ENCODE assay signal across 19 mouse cellular contexts in genomic region chr15:79387081-79387480, GRCm38 (mm10). TPM values are rescaled to one million over a fixed set of nuclear protein-coding genes. Genes with fewer than 3 reads are reported as not detected.
A peak's percentile ranks its signal among the peaks of the same experiment; 100 is the strongest.
DNase-seq lines count a peak whose midpoint lies in the region; ATAC-seq and TF ChIP-seq lines count a peak whose summit lies in the region.
"Had no signal": no experiment of that assay in that cellular context is flagged by ENCODE, and none has a peak within 500 bp of the region (broad histone marks: within the 10 kb centered on the region; RNA-seq: fewer than 3 reads in every experiment).

No protein-coding gene starts in this region.

- H3K27ac ChIP-seq in heart, embryonic 13.5 days (replicated peaks), result peak overlapping the region; percentile 71
- H3K27ac ChIP-seq in left cerebral cortex, adult 2 months, result peak overlapping the region; percentile 12; the same call in 1 of the 2 replicates
- H3K27ac ChIP-seq in midbrain, embryonic 11.5 days (ENCODE audit: low read depth, low read length), result no peak overlapping the region
- no peak overlapping the region for H3K27ac ChIP-seq in midbrain, postnatal 0 days (ENCODE audit: low read depth, low read length)
- peak overlapping the region; percentile 8; the same call in 1 of the 2 replicates for H3K27ac ChIP-seq in cortical plate, adult 2 months (ENCODE audit: insufficient read depth, low read length)
- H3K27ac ChIP-seq: embryonic facial prominence, embryonic 10.5 days; hindbrain, embryonic 14.5 days had no signal

- no peak for TF ChIP-seq POLR2A in cortical plate, adult 2 months (IDR thresholded peaks at IDR 0.05; ENCODE audit: extremely low read depth, insufficient read depth, low read length)

- H3K4me1 ChIP-seq in heart, embryonic 13.5 days, result peaks cover 77% of the 10 kb centered on the region
- H3K4me1 ChIP-seq in midbrain, embryonic 11.5 days (ENCODE audit: control insufficient read depth, insufficient read depth, low read length), result peaks cover 3% of the 10 kb centered on the region
- no peaks in the 10 kb centered on the region for H3K4me1 ChIP-seq in midbrain, postnatal 0 days (ENCODE audit: insufficient read depth, low read length)
- peaks cover 24% of the 10 kb centered on the region for H3K4me1 ChIP-seq in cortical plate, adult 2 months (ENCODE audit: control insufficient read depth, insufficient read depth, low read length)

- DNase-seq in heart, adult 11 months, result no peak
- no peak for DNase-seq in left cerebral cortex, adult 2 months (ENCODE audit: extremely low spot score in 1 of 2, low spot score in 2 of 2)
- DNase-seq in left cerebral cortex, adult 8-10 months (ENCODE audit: low spot score in 2 of 2), result no peak
- peak; percentile 44 for DNase-seq in midbrain, embryonic 11.5 days (ENCODE audit: low spot score, missing footprints)
- no peak for DNase-seq in midbrain, postnatal 0 days (ENCODE audit: low spot score)
- no peak for DNase-seq in adrenal gland, postnatal 36 days
- DNase-seq: cerebellum, postnatal 14 days; kidney, adult 8-10 months; kidney, postnatal 36 days; lung, adult 18-20 months; lung, postnatal 4 days; right cerebral cortex, adult 18-20 months; thymus, postnatal 4 days had no signal

- H3K36me3 ChIP-seq in heart, embryonic 13.5 days, result peaks cover 28% of the 10 kb centered on the region
- H3K36me3 ChIP-seq in midbrain, embryonic 11.5 days (ENCODE audit: control insufficient read depth, insufficient read depth, low read length), result no peaks in the 10 kb centered on the region
- no peaks in the 10 kb centered on the region for H3K36me3 ChIP-seq in midbrain, postnatal 0 days (ENCODE audit: insufficient read depth, low read length)

- no peaks in the 10 kb centered on the region for H3K27me3 ChIP-seq in heart, embryonic 13.5 days (replicated peaks)
- H3K27me3 ChIP-seq in midbrain, embryonic 11.5 days (ENCODE audit: control insufficient read depth, insufficient read depth, low read length), result no peaks in the 10 kb centered on the region
- no peaks in the 10 kb centered on the region for H3K27me3 ChIP-seq in midbrain, postnatal 0 days (ENCODE audit: insufficient read depth, low read length)

- WGBS in heart, embryonic 13.5 days, result 48% methylated on average over 6 of the region's 6 CpGs
- WGBS in midbrain, embryonic 11.5 days, result 75% methylated on average over 6 of the region's 6 CpGs
- 49% methylated on average over 6 of the region's 6 CpGs for WGBS in midbrain, postnatal 0 days

- H3K4me2 ChIP-seq in heart, embryonic 13.5 days, result no peak overlapping the region
- no peak overlapping the region for H3K4me2 ChIP-seq in midbrain, embryonic 11.5 days
- H3K4me2 ChIP-seq in midbrain, postnatal 0 days (ENCODE audit: low read depth, low read length, poor library complexity, severe bottlenecking), result no peak overlapping the region
- H3K4me2 ChIP-seq: hindbrain, embryonic 14.5 days had no signal

- ATAC-seq in heart, embryonic 13.5 days (ENCODE audit: extremely low read depth, insufficient number of reproducible peaks, low FRiP score, low TSS enrichment), result no peak
- no peak for ATAC-seq in midbrain, embryonic 11.5 days (ENCODE audit: low FRiP score)
- ATAC-seq in midbrain, postnatal 0 days (ENCODE audit: low FRiP score), result no peak
- ATAC-seq: forebrain, embryonic 14.5 days had no signal

- H3K9ac ChIP-seq in heart, embryonic 13.5 days, result peak overlapping the region; percentile 48; the same call in 1 of the 2 replicates
- H3K9ac ChIP-seq in midbrain, embryonic 11.5 days (ENCODE audit: low read length), result no peak overlapping the region
- no peak overlapping the region for H3K9ac ChIP-seq in midbrain, postnatal 0 days (replicated peaks; ENCODE audit: low read length, poor library complexity, severe bottlenecking)
- H3K9ac ChIP-seq: hindbrain, embryonic 14.5 days had no signal

- TF ChIP-seq CTCF in left cerebral cortex, adult 2 months (IDR thresholded peaks at IDR 0.05), result no peak
- TF ChIP-seq CTCF in midbrain, postnatal 0 days (IDR thresholded peaks at IDR 0.05), result no peak
- no peak for TF ChIP-seq CTCF in cortical plate, adult 2 months (IDR thresholded peaks at IDR 0.05; ENCODE audit: extremely low read depth, insufficient read depth, low read length)

- intact Hi-C loops in left cerebral cortex, adult 2 months (cut with DNase I), result no loop called here

- H3K9me3 ChIP-seq in heart, embryonic 13.5 days, result no peaks in the 10 kb centered on the region
- no peaks in the 10 kb centered on the region for H3K9me3 ChIP-seq in midbrain, embryonic 11.5 days (ENCODE audit: control insufficient read depth, low read length)
- H3K9me3 ChIP-seq in midbrain, postnatal 0 days (ENCODE audit: low read length), result no peaks in the 10 kb centered on the region
- H3K9me3 ChIP-seq: embryonic facial prominence, embryonic 10.5 days had no signal

- no peak overlapping the region for H3K4me3 ChIP-seq in heart, embryonic 13.5 days
- no peak overlapping the region for H3K4me3 ChIP-seq in left cerebral cortex, adult 2 months
- H3K4me3 ChIP-seq in midbrain, embryonic 11.5 days (ENCODE audit: low read depth, low read length), result no peak overlapping the region
- no peak overlapping the region for H3K4me3 ChIP-seq in midbrain, postnatal 0 days (ENCODE audit: low read depth, low read length)
- H3K4me3 ChIP-seq in cortical plate, adult 2 months (ENCODE audit: insufficient read depth, low read length), result no peak overlapping the region
- H3K4me3 ChIP-seq: embryonic facial prominence, embryonic 10.5 days; erythroblast, embryonic 14.5 days had no signal

RNA-seq across cellular contexts. Expression of gene Tmem184b, which starts 16.3 kb away (rescaled TPM):
- polyA plus RNA-seq in heart, embryonic 13.5 days (2015; fragmentation: Nextera tagmentation; extraction: Ambion mirVana), result 65.8 and 72.7 TPM in 2 replicates
- total RNA-seq in left cerebral cortex, adult 2 months (2021), result 10 to 100 TPM; 73.7 to 82.2 TPM
- 10 to 100 TPM; 69.7 to 89.8 (median 75.6) TPM for total RNA-seq in left cerebral cortex, adult 8-10 months (2022)
- polyA plus RNA-seq in midbrain, embryonic 11.5 days (2014; fragmentation: Nextera tagmentation; extraction: Ambion mirVana), result 25.5 and 33.8 TPM in 2 replicates
- total RNA-seq in midbrain, postnatal 0 days (2014; rRNA removed), result 54.9 and 75.7 TPM in 2 replicates
- polyA plus RNA-seq in midbrain, postnatal 0 days (2015; fragmentation: Nextera tagmentation; extraction: Ambion mirVana), result 30.1 and 33.3 TPM in 2 replicates
- 69.6 and 75.6 TPM in 2 replicates for polyA plus RNA-seq in cortical plate, adult 2 months (2012; rRNA removed)
- total RNA-seq in adrenal gland, postnatal 36 days (2021), result 10 to 100 TPM; 46.6 to 75.2 TPM

RNA-seq across cellular contexts. Expression of gene Maff, which starts 40.7 kb away (rescaled TPM):
- polyA plus RNA-seq in heart, embryonic 13.5 days (2015; fragmentation: Nextera tagmentation; extraction: Ambion mirVana), result 1.7 and 2.0 TPM in 2 replicates
- 1 to 10 TPM; 1.6 to 3.2 TPM for total RNA-seq in left cerebral cortex, adult 2 months (2021)
- 1 to 10 TPM; 1.2 to 3.8 (median 1.5) TPM for total RNA-seq in left cerebral cortex, adult 8-10 months (2022)
- 1.0 and 2.3 TPM in 2 replicates for polyA plus RNA-seq in midbrain, embryonic 11.5 days (2014; fragmentation: Nextera tagmentation; extraction: Ambion mirVana)
- total RNA-seq in midbrain, postnatal 0 days (2014; rRNA removed), result 4.0 and 5.4 TPM in 2 replicates
- 0.93 and 1.2 TPM in 2 replicates for polyA plus RNA-seq in midbrain, postnatal 0 days (2015; fragmentation: Nextera tagmentation; extraction: Ambion mirVana)
- polyA plus RNA-seq in cortical plate, adult 2 months (2012; rRNA removed), result 0.71 and 0.78 TPM in 2 replicates
- 10 to 100 TPM in 1 of 2 experiments, 1 to 10 TPM in 1; 6.3 to 19.1 TPM for total RNA-seq in adrenal gland, postnatal 36 days (2021)

RNA-seq across cellular contexts. Expression of gene Pla2g6, which starts 58.9 kb away (rescaled TPM):
- polyA plus RNA-seq in heart, embryonic 13.5 days (2015; fragmentation: Nextera tagmentation; extraction: Ambion mirVana), result 12.2 and 12.7 TPM in 2 replicates
- 10 to 100 TPM; 21.3 to 22.6 TPM for total RNA-seq in left cerebral cortex, adult 2 months (2021)
- 10 to 100 TPM; 21.4 to 24.1 (median 22.8) TPM for total RNA-seq in left cerebral cortex, adult 8-10 months (2022)
- polyA plus RNA-seq in midbrain, embryonic 11.5 days (2014; fragmentation: Nextera tagmentation; extraction: Ambion mirVana), result 18.4 and 20.6 TPM in 2 replicates
- total RNA-seq in midbrain, postnatal 0 days (2014; rRNA removed), result 26.8 and 35.3 TPM in 2 replicates
- polyA plus RNA-seq in midbrain, postnatal 0 days (2015; fragmentation: Nextera tagmentation; extraction: Ambion mirVana), result 14.5 and 17.6 TPM in 2 replicates
- polyA plus RNA-seq in cortical plate, adult 2 months (2012; rRNA removed), result 27.4 and 28.9 TPM in 2 replicates
- 10 to 100 TPM; 25.1 to 30.8 TPM for total RNA-seq in adrenal gland, postnatal 36 days (2021)

Comparison
In these comparisons a context has a peak if more than half of its experiments do, and no peak if none do; other contexts are left out.
1. H3K27ac ChIP-seq: peak in heart, embryonic 13.5 days (single experiment), left cerebral cortex, adult 2 months (single experiment) and cortical plate, adult 2 months (single experiment); none in midbrain, embryonic 11.5 days (single experiment) and midbrain, postnatal 0 days (single experiment).